Mouse (Mus musculus) thymus, postnatal 4 days (tissue): ENCODE data around the gene Sugp1.
"Not testable (repeated sequence)": the region's sequence is repeated elsewhere in the genome, so short reads cannot be mapped to it uniquely, and the experiment has no call there.

Experiments used
- DNase-seq: peaks from one replicate; pipeline ENCODE4 v3.0.0; 2021

Gene Sugp1

GRCm38 (mm10) chr8:70042583-70043455 lies at the start of gene Sugp1, which contains the start of gene Mau2:
TSS of gene Sugp1 (plus strand) at chr8:70042813.
TSS of gene Mau2 (minus strand) at chr8:70042734.
- DNase-seq, result peak; percentile 98

GRCm38 (mm10) chr8:69995422-69995775 lies 47.2 kb upstream of the Sugp1 start:
- no peak for DNase-seq

GRCm38 (mm10) chr8:69995776-69996588 lies 46.6 kb upstream of the Sugp1 start, which contains the start of gene Gatad2a:
TSS of gene Gatad2a (minus strand) at chr8:69996384.
- peak; percentile 98 for DNase-seq

DNA sequence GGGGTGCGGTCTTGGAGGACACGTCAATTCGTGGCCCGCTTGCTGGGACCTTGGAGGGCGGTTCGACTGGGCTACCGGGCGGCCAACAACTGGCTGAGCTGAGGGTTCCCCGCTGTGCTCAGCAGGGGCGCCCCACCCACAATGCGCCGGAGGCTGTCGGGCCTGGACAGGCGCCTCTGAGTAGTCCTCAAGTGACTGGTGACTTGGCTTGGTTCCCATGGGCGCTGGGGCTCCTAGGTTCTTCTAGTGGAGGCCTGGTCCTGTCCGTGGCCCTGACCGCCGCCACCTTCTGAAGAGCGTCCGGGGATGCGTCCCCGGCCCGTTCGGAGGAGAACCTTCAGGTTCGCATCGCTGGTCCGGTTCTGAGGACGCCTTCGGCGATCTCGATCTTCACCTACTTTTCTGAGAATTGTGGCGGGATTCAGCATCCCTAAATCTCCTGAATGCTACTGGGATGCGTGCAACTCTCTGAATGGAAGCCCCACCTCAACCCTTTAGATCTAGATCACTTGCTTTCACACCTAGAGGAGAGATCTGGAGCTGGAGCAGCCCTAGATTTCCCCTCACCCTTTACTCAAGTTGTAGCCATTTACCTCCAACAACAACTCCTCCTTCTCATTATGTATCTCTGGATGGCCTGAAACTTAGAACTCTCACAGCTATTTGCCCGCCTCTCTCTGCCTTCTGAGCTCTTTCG lies 45.9 kb upstream of the Sugp1 start:
- no peak for DNase-seq

DNA sequence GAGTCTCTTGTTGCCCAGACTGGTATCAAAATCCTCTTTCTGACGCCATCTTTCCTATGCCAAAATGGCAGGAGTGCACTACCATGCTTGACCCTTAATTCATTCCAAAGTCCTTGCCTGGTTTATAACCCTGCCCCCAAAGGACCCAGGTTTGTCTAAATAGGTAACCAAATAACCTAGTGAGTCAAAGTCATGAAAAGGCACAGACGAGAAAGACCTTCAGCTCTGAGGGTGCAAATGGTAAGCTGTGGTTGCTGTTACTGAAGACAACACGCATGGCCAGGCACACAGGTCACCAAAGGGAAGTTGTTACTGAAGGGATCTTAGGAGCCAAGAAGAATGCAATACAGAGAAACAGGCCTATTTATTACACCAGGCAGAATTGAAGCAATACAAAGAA lies 43.9 kb upstream of the Sugp1 start:
- no peak for DNase-seq

- no peak for DNase-seq
These were observed 43.4 kb upstream of the Sugp1 start for GRCm38 (mm10) chr8:69999236-69999635.

DNA sequence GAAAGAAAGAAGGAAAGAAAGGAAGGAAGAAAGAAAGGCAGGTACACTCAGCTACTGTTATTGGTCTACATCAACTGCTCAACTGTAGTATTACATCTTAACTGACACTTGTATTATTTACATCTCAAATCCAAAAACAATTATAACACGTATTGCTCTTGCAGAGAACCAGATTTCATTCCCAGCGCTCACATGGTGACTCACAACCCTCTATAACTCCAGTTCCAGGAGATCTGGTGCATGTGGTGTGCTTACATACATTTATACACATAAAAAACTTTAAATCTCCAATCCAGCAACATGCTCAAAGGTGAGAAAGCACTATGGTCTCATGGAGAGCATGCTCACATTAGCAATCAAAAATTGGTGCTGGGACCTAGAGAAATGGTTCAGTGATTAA lies 42.4 kb upstream of the Sugp1 start:
- DNase-seq, result no peak

DNA sequence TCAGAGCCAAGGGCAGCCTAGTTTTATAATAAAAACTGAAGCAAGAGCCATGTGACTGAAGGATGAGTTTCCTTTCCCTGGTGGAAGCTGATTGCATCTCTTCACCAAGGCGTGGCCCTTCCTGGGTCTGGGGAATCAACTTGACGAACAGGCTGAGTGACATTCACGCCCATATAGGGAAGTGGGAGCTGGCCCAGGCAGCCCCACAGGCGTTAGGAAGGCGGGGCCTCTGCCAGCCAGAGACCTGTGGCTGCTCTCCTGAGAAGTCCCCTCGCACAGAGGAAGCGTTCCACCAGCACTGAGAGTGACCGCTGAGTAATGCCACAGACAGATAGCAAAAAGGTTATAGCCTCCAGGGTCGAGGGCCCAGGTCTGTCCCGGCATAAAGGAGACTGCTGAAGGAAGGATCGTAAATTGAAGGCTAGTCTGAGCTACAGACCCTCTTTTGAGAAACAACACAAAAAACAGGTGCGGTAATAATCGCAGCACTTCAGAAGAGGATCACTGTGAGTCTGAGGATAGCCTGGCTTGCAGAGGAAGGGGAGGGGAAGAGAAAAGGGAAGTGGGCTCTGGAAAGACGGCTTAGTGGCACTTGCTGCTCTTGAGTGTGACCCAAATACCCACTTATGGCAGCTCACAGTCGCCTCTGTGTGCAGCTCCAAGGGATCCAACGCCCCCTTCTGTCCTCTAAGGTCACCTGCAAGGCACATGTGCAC lies 41.3 kb upstream of the Sugp1 start:
- peak; percentile 61 for DNase-seq

DNA sequence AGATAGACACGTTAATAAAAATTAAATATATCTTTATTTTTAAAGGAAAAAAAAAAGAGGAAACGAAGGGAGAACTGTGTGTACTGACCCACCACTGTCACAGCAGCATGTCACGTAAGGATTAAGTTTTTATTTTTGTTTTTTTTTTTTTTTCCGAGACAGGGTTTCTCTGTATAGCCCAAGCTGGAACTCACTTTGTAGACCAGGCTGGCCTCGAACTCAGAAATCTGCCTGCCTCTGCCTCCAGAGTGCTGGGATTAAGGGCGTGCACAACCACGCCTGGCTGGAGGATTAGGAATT lies 40.8 kb upstream of the Sugp1 start:
- DNase-seq, result not testable (repeated sequence)

DNA sequence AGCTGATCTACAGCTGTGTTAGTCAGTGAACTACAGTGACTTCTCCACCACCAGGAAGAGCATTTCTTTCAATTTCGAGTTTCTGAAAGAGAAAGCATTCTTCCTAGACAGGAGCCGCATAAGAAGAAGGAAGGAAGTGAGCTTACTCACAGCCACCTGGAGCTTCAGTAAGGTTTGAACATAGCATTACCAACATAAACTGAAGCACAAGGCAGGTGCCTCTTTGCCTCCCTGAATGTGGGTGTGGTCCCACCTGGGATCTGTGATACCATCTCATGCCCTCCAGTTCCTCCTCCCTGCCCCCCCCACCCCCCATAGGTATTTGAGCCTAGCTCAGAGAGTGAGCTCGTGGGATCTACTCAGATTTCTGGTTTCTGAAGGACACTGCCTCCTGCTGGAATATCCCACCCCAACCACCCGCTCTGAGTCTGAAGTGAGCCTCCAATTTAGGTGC lies 39.4 kb upstream of the Sugp1 start:
- DNase-seq, result peak; percentile 51

GRCm38 (mm10) chr8:70004345-70004744 lies 38.3 kb upstream of the Sugp1 start:
- DNase-seq, result no peak

DNA sequence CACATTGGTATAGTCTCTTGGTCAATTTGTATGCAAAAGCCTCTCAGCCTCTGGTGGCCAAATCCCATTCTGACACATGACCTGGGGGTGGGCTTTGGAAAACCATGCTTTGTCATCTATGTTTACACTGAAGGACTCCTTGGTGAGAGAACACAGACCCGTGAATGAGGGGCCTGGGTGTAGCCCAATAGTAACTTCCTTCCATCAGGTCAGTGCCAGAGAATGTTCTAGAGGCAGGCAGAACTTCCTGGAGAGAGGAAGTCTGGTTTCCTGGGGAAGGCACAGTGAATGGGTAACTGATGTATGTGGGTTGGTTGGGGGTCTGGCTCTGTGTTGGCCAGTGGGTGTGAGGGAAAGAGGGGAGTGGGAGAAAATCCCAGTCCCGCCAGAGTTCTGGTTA lies 37.4 kb upstream of the Sugp1 start:
- no peak for DNase-seq

DNA sequence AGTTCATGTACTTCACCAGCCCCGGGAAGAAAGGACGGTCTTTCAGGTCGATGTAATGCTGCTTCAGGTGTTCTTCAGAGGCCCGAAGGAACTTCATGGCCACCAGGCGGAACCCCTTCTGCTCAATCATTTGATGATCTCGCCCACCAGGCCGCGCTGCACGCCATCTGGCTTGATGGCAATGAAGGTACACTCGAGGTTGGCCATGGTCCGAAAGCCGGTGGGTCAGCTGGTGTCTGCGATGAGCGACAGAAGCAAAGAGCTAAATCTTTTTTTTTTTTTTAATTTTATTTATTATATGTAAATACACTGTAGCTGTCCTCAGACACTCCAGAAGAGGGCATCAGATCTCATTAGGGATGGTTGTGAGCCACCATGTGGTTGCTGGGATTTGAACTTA lies 31.8 kb upstream of the Sugp1 start:
- DNase-seq, result not testable (repeated sequence)

DNA sequence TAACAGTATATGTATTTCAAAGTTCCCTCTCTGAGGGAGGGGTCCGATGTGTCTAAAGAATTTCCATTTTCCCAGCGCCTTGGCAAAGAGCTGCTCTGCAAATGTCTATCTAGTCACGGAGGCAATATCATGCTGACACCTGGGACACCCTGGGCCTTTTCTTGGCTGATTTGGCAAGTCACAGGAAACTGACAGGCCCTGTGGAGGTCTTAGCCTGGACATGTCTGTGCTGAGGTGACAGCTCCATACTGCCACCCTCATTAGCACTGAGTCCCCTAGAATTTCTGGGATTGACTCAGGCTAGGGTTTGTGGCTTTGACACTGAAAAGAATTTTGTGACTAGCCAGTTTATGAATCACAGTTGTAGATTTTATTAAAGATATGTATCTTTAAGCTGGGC lies 30.3 kb upstream of the Sugp1 start:
- DNase-seq, result no peak

DNA sequence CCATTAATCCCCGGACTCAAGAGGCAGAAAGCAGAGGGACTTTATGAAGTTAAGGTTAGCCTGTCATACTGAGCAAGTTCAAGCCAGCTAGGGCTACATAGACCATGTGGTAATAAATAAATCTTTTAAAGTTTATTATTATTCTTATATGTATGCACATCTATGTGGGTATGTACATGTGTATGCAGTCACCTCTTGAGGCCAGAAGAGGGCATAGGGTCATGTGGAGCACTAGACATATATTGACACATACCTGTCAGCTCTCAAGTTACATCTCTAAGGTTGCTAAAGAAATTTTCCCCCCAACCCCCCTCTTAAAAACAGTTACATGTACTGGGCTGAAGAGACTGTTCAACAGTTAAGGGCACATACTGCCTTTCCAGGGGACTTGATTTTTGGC lies 29.9 kb upstream of the Sugp1 start:
- no peak for DNase-seq

DNA sequence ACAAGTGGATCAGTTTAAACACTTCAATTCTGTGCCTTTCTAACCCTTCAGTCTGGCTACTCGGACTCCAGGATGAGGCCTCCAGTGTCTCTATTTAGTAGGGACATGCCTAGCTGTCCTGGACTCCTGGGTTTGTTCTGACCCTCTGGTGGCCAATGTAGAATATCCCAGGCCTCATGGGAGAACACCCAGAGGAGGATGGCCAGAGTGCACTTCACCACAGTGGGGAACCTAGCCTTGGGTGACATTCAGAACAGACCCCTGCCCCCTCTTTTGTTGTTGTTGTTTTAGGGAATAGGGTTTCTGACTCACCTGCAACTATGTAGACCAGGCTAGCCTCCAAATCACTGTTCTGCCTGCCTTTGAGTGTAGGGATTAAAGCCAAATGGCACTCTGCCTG lies 27.6 kb upstream of the Sugp1 start:
- DNase-seq, result no peak

DNA sequence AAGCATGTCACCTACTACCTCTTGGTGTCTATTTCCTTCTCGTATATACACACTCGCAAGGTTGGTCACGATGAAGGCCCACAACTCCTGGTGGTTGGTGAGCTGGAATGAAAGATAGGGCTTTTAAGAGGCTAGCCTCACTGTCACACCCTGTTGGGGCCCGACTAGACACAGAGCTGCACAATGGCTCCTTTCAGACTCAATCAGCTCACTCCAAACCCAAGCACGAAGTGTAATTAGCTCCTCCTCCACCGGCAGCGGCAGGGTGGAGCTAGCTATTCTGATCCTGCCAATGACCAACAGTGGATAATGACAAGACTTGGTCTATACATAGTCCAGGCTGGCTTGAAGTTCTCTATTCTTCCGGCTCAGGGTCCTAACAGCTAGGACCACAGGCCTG lies 19.0 kb upstream of the Sugp1 start:
- no peak for DNase-seq

DNA sequence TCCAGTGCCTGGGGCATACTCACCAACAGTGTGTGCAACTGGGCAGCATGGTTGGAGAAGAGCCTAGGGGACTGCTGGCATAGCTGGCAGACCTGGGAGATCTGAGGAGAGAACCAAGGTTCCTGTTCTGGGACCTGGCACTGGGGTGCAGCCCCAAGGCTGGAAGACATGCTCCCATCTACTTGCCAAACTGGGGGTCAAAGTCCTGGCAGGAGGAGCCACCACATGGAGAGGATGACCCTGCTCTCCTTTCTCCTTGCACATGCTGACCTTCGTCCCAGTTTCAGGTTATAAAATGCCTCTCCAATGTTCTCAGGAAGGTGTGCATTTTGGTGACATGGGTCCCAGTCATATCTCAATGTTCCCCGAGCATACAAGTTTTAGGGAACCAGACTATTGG lies 16.5 kb upstream of the Sugp1 start:
- no peak for DNase-seq

DNA sequence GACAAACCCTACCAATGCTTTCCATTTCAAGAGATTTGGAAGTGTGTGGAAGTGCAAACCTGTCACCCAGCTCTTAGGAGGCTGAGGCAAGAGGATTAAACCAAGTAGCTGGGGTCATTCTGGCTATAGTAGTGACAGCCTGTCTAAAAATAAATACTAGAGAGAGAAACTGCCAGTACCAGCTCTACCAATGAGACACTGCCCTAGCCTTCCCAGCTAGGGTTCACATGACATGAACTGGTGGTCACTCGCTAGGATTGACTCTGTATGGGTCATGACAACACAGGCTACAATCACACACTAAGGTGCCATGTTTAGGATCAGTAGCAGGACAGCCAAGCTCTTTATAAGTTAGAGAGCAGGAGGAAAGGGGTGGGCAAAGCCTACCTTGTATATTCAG lies 12.4 kb upstream of the Sugp1 start:
- no peak for DNase-seq

DNA sequence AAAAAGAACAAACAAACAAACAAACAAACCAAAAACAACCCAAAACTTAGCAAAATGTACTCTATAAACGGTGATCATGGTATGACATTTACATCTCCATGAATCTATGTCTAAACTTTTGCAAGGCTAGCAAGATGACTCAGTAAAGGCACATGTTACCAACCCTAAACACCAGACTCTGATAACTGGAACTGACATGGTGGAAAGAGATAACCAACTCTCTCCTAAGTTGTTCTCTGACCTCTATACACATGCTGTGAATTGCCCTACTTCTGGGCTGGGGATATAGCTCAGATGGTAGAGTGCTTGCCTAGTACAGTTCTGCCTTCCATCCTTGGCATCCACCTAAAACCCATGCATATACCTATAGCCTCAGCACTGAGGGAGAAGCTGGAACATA lies 4.6 kb upstream of the Sugp1 start:
- DNase-seq, result no peak

GRCm38 (mm10) chr8:70041885-70042546 lies 597 bp upstream of the Sugp1 start:
- DNase-seq, result peak; percentile 73

DNA sequence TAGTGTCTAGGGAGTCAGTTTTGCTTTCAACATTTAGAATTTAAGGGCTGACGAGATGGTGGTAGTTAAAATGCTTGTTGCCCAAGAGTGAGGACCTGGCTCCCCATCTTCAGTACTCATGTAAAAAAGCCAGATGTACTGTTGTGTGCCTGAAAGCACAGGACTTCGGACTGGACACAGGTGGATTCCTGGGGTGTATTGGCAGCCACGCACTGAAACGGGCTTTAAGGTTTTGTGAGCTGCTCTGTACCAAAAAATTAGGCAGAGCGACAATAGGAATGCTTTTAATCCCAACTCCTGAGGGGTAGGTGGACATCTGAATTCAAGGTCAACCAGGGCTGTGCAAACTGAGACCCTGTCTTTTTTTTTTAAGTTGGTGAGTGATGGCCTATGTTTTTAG lies 1.4 kb downstream of the Sugp1 start:
- DNase-seq, result no peak
